Mouse (Mus musculus) heart, postnatal 0 days (tissue): ENCODE measurements around the gene Tctex1d2.

Source experiments
- CTCF ChIP-seq: IDR thresholded peaks from 2 replicates; pipeline ENCODE4 v1.5.1; 2016; ENCODE audit warnings: antibody characterized with exemption, control low read depth, low read depth
- EP300 ChIP-seq: IDR thresholded peaks from 2 replicates; pipeline ENCODE4 v1.6.1; 2016; ENCODE audit warnings: antibody characterized with exemption, low read depth

- TF ChIP-seq CTCF, result no peak
- no peak for TF ChIP-seq EP300
Observed at GRCm38 (mm10) chr16:32477315-32477714, 57.8 kb downstream of the Tctex1d2 start.
